Mouse (Mus musculus) intestine, embryonic 15.5 days (tissue): ENCODE data around the gene Arhgdib. TPM values are rescaled to one million over a fixed set of nuclear protein-coding genes. Genes with fewer than 3 reads are reported as not detected.

ENCODE experiments used
- ATAC-seq: fragments of 200-750 bp; cut with Nextera tagmentation; 2 replicates; pipeline ENCODE4 v1.8.0; 2017; ENCODE audit warnings: moderate TSS enrichment, moderate library complexity
- H3K27ac ChIP-seq: fragments of 300-500 bp; sonication (generic); 2 replicates; pipeline ENCODE4 v1.5.1; 2015; ENCODE audit warnings: mild to moderate bottlenecking, inconsistent platforms
- H3K27me3 ChIP-seq: fragments of 300-500 bp; sonication (generic); replicated peaks from 2 replicates; pipeline ENCODE4 v1.6.1; 2015; ENCODE audit warnings: inconsistent platforms
- H3K36me3 ChIP-seq: fragments of 300-500 bp; sonication (generic); 2 replicates; pipeline ENCODE4 v1.6.1; 2015; ENCODE audit warnings: inconsistent platforms
- H3K4me1 ChIP-seq: fragments of 300-500 bp; sonication (generic); replicated peaks from 2 replicates; pipeline ENCODE4 v1.6.1; 2015; ENCODE audit warnings: inconsistent platforms
- H3K4me2 ChIP-seq: fragments of 300-500 bp; sonication (generic); replicated peaks from 2 replicates; pipeline ENCODE4 v1.6.1; 2015; ENCODE audit warnings: mild to moderate bottlenecking, inconsistent platforms
- H3K4me3 ChIP-seq: fragments of 300-500 bp; sonication (generic); replicated peaks from 2 replicates; pipeline ENCODE4 v1.5.1; 2015; ENCODE audit warnings: inconsistent platforms
- H3K9ac ChIP-seq: fragments of 300-500 bp; sonication (generic); 2 replicates; pipeline ENCODE4 v1.6.1; 2015; ENCODE audit warnings: inconsistent platforms
- H3K9me3 ChIP-seq: fragments of 300-500 bp; sonication (generic); 2 replicates; pipeline ENCODE4 v1.6.1; 2016; ENCODE audit warnings: inconsistent platforms
- WGBS: fragments of 180-500 bp; shearing (Covaris S2); methylation state at CpG from one replicate; pipeline ENCODE4 v1.1.7; 2015; 5-methylcytosine and 5-hydroxymethylcytosine counted together
- polyA plus RNA-seq: library from polyadenylated mRNA; unstranded; fragments of >200 nt; fragmentation: Nextera tagmentation; extraction: Ambion mirVana; gene quantifications from 2 replicates; pipeline ENCODE4 v1.2.1, GENCODE M21; 2015

The Arhgdib gene
- polyA plus RNA-seq, 1 experiment from 2014 or later, result 47.8 TPM

- no peaks in the 10 kb centered on the region for H3K36me3 ChIP-seq
Measured at GRCm38 (mm10) chr6:136946241-136946640, 4.5 kb upstream of the Arhgdib start.

GRCm38 (mm10) chr6:136944511-136944910 lies 2.8 kb upstream of the Arhgdib start:
- Histone ChIP-seq H3K27ac (no peak overlapping the region), H3K27me3 (no peaks in the 10 kb centered on the region), H3K36me3 (no peaks in the 10 kb centered on the region), H3K4me3 (no peak overlapping the region), H3K4me1 (peaks cover 13% of the 10 kb centered on the region; the same call in 1 of the 2 replicates), H3K4me2 (no peak overlapping the region), H3K9ac (no peak overlapping the region), H3K9me3 (no peaks in the 10 kb centered on the region)
- 53% methylated on average over 8 of the region's 8 CpGs for WGBS
- no peak for ATAC-seq

More at GRCm38 (mm10) chr6:136946241-136946640, 4.5 kb upstream of the Arhgdib start:
- Histone ChIP-seq H3K9me3 (no peaks in the 10 kb centered on the region), H3K4me3 (no peak overlapping the region), H3K27me3 (no peaks in the 10 kb centered on the region), H3K9ac (no peak overlapping the region), H3K4me2 (no peak overlapping the region), H3K4me1 (peaks cover 6% of the 10 kb centered on the region; the same call in 1 of the 2 replicates), H3K27ac (no peak overlapping the region)
- no peak for ATAC-seq
- WGBS, result 63% methylated on average over 5 of the region's 5 CpGs

GRCm38 (mm10) chr6:136943392-136943791 lies 1.7 kb upstream of the Arhgdib start:
- Histone ChIP-seq H3K4me1 (peaks cover 18% of the 10 kb centered on the region), H3K27ac (no peak overlapping the region), H3K4me2 (no peak overlapping the region), H3K36me3 (no peaks in the 10 kb centered on the region), H3K9ac (no peak overlapping the region), H3K9me3 (no peaks in the 10 kb centered on the region), H3K27me3 (no peaks in the 10 kb centered on the region), H3K4me3 (no peak overlapping the region)
- ATAC-seq, result no peak

GRCm38 (mm10) chr6:136942280-136942679 lies 581 bp upstream of the Arhgdib start:
- no peak overlapping the region for H3K27ac ChIP-seq
- H3K4me1 ChIP-seq, result peaks cover 18% of the 10 kb centered on the region
- H3K27me3 ChIP-seq, result no peaks in the 10 kb centered on the region
- ATAC-seq, result no peak
- H3K9ac ChIP-seq, result no peak overlapping the region
- no peaks in the 10 kb centered on the region for H3K36me3 ChIP-seq
- H3K9me3 ChIP-seq, result no peaks in the 10 kb centered on the region
- no peak overlapping the region for H3K4me3 ChIP-seq
- no peak overlapping the region for H3K4me2 ChIP-seq
- 84% methylated on average over 9 of the region's 9 CpGs for WGBS

GRCm38 (mm10) chr6:136940188-136940960 lies 1.3 kb downstream of the Arhgdib start:
- Histone ChIP-seq H3K9me3 (no peaks in the 10 kb centered on the region), H3K27me3 (no peaks in the 10 kb centered on the region), H3K9ac (no peak overlapping the region), H3K4me3 (no peak overlapping the region), H3K4me1 (peaks cover 18% of the 10 kb centered on the region), H3K4me2 (no peak overlapping the region), H3K36me3 (no peaks in the 10 kb centered on the region), H3K27ac (peak overlapping the region; percentile 66)
- 73% methylated on average over 11 of the region's 11 CpGs for WGBS
- no peak for ATAC-seq

- no peaks in the 10 kb centered on the region for H3K9me3 ChIP-seq
- no peak overlapping the region for H3K9ac ChIP-seq
- WGBS, result 69% methylated on average over 14 of the region's 14 CpGs
- H3K36me3 ChIP-seq, result no peaks in the 10 kb centered on the region
- H3K4me1 ChIP-seq, result peaks cover 18% of the 10 kb centered on the region
- H3K4me2 ChIP-seq, result no peak overlapping the region
- H3K4me3 ChIP-seq, result no peak overlapping the region
- ATAC-seq, result no peak
- H3K27ac ChIP-seq, result peak overlapping the region; percentile 66; the same call in 1 of the 2 replicates
- no peaks in the 10 kb centered on the region for H3K27me3 ChIP-seq
Measured at GRCm38 (mm10) chr6:136939326-136940187, 2.1 kb downstream of the Arhgdib start.

- no peak for ATAC-seq
- WGBS, result 73% methylated on average over 18 of the region's 18 CpGs
- Histone ChIP-seq H3K27ac (no peak overlapping the region), H3K4me2 (no peak overlapping the region), H3K4me1 (peaks cover 18% of the 10 kb centered on the region), H3K27me3 (no peaks in the 10 kb centered on the region), H3K9ac (no peak overlapping the region), H3K4me3 (no peak overlapping the region), H3K9me3 (no peaks in the 10 kb centered on the region), H3K36me3 (no peaks in the 10 kb centered on the region)
Measured at GRCm38 (mm10) chr6:136938331-136939126, 3.2 kb downstream of the Arhgdib start.

- H3K4me3 ChIP-seq, result no peak overlapping the region
- H3K27me3 ChIP-seq, result no peaks in the 10 kb centered on the region
- WGBS, result 83% methylated on average over 3 of the region's 3 CpGs
Measured at GRCm38 (mm10) chr6:136937117-136937516, 4.6 kb downstream of the Arhgdib start.

GRCm38 (mm10) chr6:136936361-136936760 lies 5.3 kb downstream of the Arhgdib start:
- 79% methylated on average over 9 of the region's 9 CpGs for WGBS
- ATAC-seq, result no peak
- Histone ChIP-seq H3K4me1 (peaks cover 16% of the 10 kb centered on the region), H3K4me3 (no peak overlapping the region), H3K36me3 (no peaks in the 10 kb centered on the region), H3K9me3 (no peaks in the 10 kb centered on the region), H3K27ac (no peak overlapping the region), H3K9ac (no peak overlapping the region), H3K4me2 (no peak overlapping the region), H3K27me3 (no peaks in the 10 kb centered on the region)

More at GRCm38 (mm10) chr6:136937117-136937516, 4.6 kb downstream of the Arhgdib start:
- H3K36me3 ChIP-seq, result no peaks in the 10 kb centered on the region
- H3K27ac ChIP-seq, result no peak overlapping the region
- no peak for ATAC-seq
- H3K9ac ChIP-seq, result no peak overlapping the region
- H3K4me2 ChIP-seq, result no peak overlapping the region
- no peaks in the 10 kb centered on the region for H3K9me3 ChIP-seq
- H3K4me1 ChIP-seq, result peaks cover 18% of the 10 kb centered on the region

GRCm38 (mm10) chr6:136935233-136935632 lies 6.5 kb downstream of the Arhgdib start:
- ATAC-seq, result no peak

GRCm38 (mm10) chr6:136934068-136934467 lies 7.6 kb downstream of the Arhgdib start:
- Histone ChIP-seq H3K9me3 (no peaks in the 10 kb centered on the region), H3K27ac (no peak overlapping the region), H3K4me2 (no peak overlapping the region), H3K36me3 (no peaks in the 10 kb centered on the region), H3K4me3 (no peak overlapping the region), H3K27me3 (no peaks in the 10 kb centered on the region), H3K4me1 (peaks cover 18% of the 10 kb centered on the region), H3K9ac (no peak overlapping the region)
- 84% methylated on average over 7 of the region's 7 CpGs for WGBS
- ATAC-seq, result no peak

More at GRCm38 (mm10) chr6:136935233-136935632, 6.5 kb downstream of the Arhgdib start:
- no peaks in the 10 kb centered on the region for H3K9me3 ChIP-seq
- no peak overlapping the region for H3K9ac ChIP-seq
- no peaks in the 10 kb centered on the region for H3K27me3 ChIP-seq
- 66% methylated on average over 3 of the region's 3 CpGs for WGBS
- H3K36me3 ChIP-seq, result no peaks in the 10 kb centered on the region
- H3K4me2 ChIP-seq, result no peak overlapping the region
- H3K4me1 ChIP-seq, result peaks cover 18% of the 10 kb centered on the region
- H3K4me3 ChIP-seq, result no peak overlapping the region
- no peak overlapping the region for H3K27ac ChIP-seq

- ATAC-seq, result peak; percentile 54
- WGBS, result 73% methylated on average over 13 of the region's 13 CpGs
- no peak overlapping the region for H3K4me3 ChIP-seq
- H3K27ac ChIP-seq, result peak overlapping the region; percentile 87
- H3K27me3 ChIP-seq, result no peaks in the 10 kb centered on the region
- H3K4me2 ChIP-seq, result peak overlapping the region; percentile 51; the same call in 1 of the 2 replicates
- H3K9me3 ChIP-seq, result no peaks in the 10 kb centered on the region
- no peaks in the 10 kb centered on the region for H3K36me3 ChIP-seq
- H3K9ac ChIP-seq, result no peak overlapping the region
- peaks cover 13% of the 10 kb centered on the region for H3K4me1 ChIP-seq
Measured at GRCm38 (mm10) chr6:136931246-136931645, 10.5 kb downstream of the Arhgdib start.
